Mouse (Mus musculus) neural tube, embryonic 10.5 days (tissue): ENCODE data around the gene Vmn1r4.

Experiments
- DNase-seq: peaks from one replicate; pipeline ENCODE4 v3.0.0-alpha.2; 2017; ENCODE audit warnings: low spot score; ENCODE audit errors: extremely low spot score

Gene Vmn1r4

GRCm38 (mm10) chr6:56923726-56924707, at the start of gene Vmn1r4, which contains the start of gene Nt5c3:
TSS of gene Vmn1r4 (plus strand) at chr6:56924015.
TSS of gene Nt5c3 (minus strand) at chr6:56923932.
- peak; percentile 90 for DNase-seq

GRCm38 (mm10) chr6:56876870-56877269, 46.9 kb upstream of the Vmn1r4 start:
- DNase-seq, result no peak

- no peak for DNase-seq
These were observed 45.8 kb upstream of the Vmn1r4 start for GRCm38 (mm10) chr6:56877985-56878384.

GRCm38 (mm10) chr6:56879352-56879955, 44.4 kb upstream of the Vmn1r4 start:
- no peak for DNase-seq

- DNase-seq, result no peak
These were observed 35.3 kb upstream of the Vmn1r4 start for GRCm38 (mm10) chr6:56888561-56888960.

GRCm38 (mm10) chr6:56890762-56891161, 33.1 kb upstream of the Vmn1r4 start:
- no peak for DNase-seq

- no peak for DNase-seq
These were observed 24.2 kb upstream of the Vmn1r4 start for GRCm38 (mm10) chr6:56899601-56900000.

GRCm38 (mm10) chr6:56901336-56901735, 22.5 kb upstream of the Vmn1r4 start:
- DNase-seq, result no peak

- no peak for DNase-seq
These were observed 21.9 kb upstream of the Vmn1r4 start for GRCm38 (mm10) chr6:56901824-56902386.

GRCm38 (mm10) chr6:56902606-56903520, 21.0 kb upstream of the Vmn1r4 start:
- DNase-seq, result no peak

GRCm38 (mm10) chr6:56903831-56904230, 20.0 kb upstream of the Vmn1r4 start:
- DNase-seq, result no peak

- no peak for DNase-seq
These were observed 19.5 kb upstream of the Vmn1r4 start for GRCm38 (mm10) chr6:56904330-56904729.

GRCm38 (mm10) chr6:56904982-56905381, 18.8 kb upstream of the Vmn1r4 start:
- no peak for DNase-seq

GRCm38 (mm10) chr6:56905486-56905885, 18.3 kb upstream of the Vmn1r4 start:
- DNase-seq, result no peak

GRCm38 (mm10) chr6:56906121-56906846, 17.5 kb upstream of the Vmn1r4 start:
- DNase-seq, result no peak

GRCm38 (mm10) chr6:56907973-56908372, 15.8 kb upstream of the Vmn1r4 start:
- DNase-seq, result no peak

GRCm38 (mm10) chr6:56908397-56908796, 15.4 kb upstream of the Vmn1r4 start:
- DNase-seq, result no peak

GRCm38 (mm10) chr6:56908912-56909311, 14.9 kb upstream of the Vmn1r4 start:
- DNase-seq, result no peak

- DNase-seq, result no peak
These were observed 12.9 kb upstream of the Vmn1r4 start for GRCm38 (mm10) chr6:56910910-56911309.

GRCm38 (mm10) chr6:56913092-56913858, 10.5 kb upstream of the Vmn1r4 start:
- no peak for DNase-seq
